Mouse (Mus musculus) retina, postnatal 7 days (tissue): ENCODE measurements around the gene Gm10401.

Experiments used
- DNase-seq: peaks from one replicate; pipeline ENCODE4 v3.0.0-alpha.2; 2012; ENCODE audit warnings: low read depth, low spot score

Gm10401 gene

DNA sequence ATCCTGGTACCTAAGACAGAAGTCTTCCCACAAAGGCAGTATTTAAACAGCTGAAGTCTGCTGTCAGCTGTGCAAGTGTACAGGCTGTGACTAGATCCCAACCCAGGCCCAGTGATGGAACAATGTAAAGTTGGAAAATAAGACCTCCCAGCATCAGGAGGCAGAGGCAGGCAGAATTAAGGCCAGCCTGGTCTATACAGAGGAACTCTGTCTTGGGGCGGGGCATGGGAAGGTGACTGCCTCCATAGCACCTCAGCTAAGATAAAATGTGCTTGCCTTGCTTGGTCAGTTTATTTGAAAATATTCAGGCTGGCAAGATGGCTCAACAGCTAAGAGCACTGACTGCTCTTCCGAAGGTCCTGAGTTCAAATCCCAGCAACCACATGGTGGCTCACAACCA is 27.6 kb downstream of the Gm10401 start:
- DNase-seq = no peak

DNA sequence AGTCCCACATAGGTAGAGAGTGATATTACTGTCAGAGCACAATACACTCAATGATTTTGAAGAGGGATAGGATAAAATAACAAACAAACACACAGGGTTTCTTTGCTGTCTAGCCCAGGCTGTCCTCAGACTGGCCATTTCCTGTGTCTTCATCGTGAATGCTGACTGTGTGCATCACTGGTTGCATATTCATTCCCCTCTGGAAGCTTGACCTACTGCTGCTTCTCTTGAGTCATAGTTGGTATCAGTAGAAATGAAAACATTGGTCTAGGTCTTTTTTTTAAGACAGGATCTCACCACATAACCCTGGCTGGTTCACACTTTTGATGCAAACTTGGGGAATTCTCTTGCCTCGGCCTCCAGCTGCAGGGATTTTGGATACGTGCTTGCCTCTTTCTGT is 28.5 kb downstream of the Gm10401 start:
- no peak for DNase-seq

DNA sequence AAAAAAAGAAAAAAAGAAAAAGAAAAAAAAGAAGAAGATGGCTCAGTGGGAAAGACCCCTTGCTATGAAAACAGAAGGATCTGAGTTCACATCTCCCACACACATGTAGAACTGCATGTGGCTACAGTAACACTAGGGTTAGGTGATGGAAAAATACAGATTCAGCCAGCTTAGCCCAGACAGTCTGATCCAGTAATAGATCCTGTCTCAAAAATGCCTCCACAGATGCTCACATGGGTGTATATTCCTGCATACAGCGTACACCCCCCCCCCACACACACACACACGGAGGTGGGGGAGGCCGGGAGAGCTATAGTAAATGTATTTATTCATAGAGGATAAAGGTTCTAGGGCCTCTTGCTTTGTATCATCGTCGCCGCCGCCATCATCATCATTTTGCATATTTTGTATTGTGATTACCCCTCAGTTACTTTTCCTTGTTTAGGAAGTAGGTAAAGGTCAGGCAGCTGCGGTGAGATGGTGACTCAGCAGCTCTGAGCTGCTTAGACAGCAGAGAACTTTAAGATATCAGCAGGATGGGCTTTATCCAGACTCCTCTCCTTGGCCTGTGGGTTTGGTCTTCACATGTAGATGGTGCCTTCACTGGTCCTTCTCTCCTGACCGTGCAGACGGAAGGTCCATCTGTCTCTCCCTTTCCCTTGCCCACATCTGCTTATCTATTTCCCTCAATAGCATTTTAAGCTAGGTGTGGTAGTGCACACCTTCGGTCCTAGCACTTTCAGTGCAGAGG is 29.2 kb downstream of the Gm10401 start:
- no peak for DNase-seq

DNA sequence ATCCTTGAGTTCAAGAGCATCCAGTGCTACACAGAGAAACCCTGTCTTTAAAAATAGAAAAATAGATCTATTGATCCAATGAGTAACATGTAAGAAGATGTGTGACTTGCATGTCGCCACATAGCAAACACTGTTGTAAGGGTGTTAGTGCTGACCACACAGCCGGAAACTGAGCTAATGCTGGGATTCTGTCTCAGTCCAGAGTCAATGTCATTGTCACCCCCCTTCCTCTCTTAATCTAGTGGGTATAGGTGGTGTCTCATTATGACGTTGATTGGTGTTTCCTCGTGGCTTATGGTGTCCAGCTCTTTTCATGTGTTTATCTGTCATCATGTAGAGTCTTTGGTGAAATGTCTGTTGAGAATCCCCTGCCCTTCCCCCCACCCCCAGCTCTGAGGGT is 31.9 kb downstream of the Gm10401 start:
- DNase-seq = no peak

DNA sequence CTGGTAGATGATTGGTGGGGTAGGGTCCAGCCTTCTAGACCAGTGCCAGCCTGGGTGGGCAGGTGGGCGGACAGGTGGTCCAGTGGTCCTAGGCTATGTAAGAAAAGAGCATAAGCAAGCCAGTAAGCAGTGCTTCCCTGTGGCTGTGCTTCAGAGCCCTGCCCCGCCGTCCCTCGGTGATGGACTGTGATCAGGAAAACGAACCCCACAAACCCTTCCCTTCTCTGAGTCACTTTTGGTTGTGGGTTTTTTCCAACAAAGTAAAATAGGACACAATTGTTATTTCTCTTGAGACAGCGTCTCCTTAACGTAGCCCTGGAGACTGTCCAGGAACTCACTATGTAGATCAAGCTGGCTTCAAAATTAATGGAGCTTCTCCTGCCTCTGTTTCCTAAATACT is 34.7 kb downstream of the Gm10401 start:
- no peak for DNase-seq

DNA sequence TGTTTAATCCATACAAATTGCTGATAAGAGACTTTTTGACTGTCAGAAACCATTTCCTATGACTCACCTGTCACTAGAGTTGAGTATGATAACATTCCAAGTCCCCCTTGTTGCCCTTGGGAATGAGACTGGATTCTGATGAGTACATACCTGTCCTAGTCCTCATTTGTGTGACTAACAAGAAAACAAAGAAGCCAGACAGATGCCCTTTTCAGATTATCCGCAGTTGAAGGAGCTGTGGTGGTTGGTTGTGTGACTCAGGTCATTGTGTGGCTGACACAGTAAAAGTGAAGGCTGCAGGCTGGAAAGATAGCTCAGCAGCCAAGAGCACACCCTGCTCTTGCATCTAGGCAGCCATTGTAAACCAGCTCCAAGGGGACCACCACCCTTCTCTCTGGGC is 35.5 kb downstream of the Gm10401 start:
- DNase-seq = no peak

DNA sequence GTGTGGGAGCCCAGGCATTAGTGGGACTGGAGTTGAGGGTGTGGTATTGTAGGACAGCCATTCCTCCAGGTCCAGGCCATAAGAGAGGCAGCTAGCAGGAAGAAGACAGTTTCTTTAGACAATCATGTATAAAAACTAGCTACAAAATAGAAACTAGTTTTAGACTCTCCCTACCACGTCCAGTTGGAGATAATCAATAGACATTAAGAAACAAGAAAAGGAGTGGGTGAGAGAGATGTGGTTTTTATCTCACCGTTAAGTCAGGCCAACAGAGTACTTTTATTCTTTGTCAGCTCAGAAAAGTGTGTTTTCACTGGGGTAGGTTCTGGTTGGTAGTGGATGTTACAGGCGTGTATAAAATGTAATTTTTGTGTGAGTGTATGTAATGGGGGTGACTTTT is 37.1 kb downstream of the Gm10401 start:
- DNase-seq = no peak

DNA sequence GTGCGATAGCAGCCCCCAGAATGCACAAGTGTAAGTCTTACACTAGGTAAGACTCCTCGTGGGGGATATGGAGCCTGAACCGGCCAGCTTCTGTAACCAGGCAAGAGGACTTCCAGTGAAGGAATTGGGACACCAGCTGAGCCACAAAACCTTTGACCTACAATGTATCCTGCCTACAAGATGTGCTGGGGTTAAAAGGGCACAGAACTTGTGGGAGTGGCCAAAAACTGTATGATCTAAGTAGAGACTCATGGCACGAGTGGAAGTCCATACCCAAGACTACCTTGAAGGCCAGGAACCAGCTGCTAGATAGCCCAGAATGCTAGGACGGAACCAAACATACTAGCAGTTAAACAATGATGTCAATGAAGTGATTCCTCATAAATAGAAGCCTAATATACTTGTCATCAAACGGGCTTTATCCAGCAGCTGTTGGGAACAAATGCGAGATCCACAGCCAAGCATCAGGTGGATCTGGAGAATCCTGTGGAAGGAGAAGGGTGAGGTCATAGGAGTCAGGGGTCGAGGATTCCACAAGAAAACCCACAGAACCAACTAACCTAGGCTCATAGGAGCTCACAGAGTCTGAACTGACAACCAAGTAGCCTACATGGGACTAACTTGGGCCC is 37.9 kb downstream of the Gm10401 start:
- DNase-seq = no peak

DNA sequence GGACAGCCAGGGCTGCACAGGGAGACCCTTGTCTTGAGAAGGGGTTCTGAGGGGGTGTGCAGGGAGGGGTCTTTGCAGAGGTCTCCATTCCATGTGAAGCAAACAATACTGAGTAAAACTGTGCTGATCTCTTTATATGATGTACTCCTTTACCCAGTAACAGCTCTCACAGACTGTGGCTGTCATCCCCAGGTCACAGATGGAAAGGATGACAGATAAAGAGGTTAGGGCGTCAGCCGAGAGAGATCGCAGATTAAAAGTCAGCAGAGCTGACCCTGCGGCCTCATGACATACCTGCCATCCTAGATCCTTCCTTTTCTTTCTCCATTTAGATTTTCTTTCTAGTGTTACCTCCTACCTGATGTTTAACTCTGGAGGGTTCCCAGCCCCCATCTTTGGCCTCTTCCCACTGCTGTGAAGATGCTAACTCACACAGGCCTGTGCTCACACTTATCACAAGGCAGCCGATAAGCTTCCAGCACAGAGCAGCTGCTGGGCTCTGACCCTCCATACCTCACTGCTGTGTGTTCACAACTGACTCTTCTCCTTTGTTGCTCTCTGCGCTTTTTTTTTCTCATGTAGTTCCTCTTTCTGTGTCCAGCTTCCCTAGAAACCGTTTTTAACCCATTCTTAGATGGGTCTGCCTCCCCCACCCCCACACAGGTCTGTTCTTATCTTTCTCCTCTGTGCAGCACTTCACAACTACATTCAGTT is 39.4 kb downstream of the Gm10401 start:
- no peak for DNase-seq

DNA sequence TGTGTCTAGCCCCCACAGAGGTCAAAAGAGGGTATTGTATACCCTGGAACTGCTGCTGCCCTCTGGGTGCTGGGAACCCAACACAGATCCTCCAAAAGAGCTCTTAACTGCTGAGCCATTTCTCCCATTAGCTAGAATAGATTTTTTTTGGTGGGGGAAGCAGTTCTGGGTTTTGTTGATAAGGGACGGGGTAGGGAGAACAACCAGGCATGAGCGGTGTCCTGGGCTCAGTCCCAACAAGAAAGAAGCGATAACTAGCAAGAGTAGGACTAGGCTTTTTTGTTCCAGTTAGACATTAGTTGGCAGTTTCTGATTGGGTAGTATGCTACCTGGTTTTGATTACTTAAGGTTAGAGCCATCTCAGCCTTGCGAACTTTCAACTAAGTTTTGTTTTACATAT is 40.9 kb downstream of the Gm10401 start:
- no peak for DNase-seq

DNA sequence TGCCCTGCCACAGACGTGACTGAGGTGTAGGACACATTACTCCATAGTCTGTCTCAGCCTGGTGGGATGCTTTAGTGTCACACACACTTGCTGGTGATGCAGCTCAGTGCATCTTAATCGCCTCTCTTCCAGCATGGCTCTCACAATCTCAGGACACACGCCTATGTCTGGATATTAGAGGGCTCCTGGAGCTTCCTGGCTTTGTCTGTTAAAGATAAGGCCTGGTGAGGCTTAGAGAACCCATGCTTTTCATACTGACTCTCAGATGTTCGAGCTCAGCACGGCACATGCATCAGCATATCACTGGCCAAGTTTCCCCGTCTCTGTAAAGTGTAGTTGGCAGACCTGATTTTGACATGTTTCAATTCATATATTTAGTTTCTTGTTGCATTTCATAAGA is 42.7 kb downstream of the Gm10401 start:
- no peak for DNase-seq

DNA sequence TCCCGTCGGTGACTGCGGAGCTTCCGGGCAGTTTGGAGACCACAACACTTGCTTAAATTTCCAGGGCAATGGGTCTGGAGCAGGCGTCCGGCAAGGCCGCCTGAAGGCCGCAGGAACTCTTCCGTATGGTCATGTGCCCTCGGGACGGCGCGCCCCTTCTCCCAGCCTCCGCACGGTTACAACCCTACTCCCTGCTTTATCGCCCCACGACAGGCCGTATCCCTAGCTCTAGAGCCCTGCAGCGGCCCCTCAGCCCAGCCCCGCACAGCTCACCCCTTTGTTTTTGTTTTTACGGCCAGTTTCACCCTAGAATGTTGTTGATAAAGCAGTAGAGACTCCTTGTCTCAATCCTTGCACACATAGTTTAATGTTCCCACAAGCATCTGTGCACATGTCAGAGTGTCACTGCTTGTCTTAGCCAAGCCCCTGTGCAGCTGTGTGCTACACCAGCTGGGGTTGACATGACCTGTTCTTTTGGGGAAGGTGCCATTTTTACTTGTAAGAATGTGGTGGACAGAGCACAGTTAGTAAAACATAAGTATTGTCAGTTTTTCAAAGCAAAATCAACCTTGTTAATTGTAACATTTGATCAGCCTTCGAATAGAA is 44.2 kb downstream of the Gm10401 start:
- no peak for DNase-seq

DNA sequence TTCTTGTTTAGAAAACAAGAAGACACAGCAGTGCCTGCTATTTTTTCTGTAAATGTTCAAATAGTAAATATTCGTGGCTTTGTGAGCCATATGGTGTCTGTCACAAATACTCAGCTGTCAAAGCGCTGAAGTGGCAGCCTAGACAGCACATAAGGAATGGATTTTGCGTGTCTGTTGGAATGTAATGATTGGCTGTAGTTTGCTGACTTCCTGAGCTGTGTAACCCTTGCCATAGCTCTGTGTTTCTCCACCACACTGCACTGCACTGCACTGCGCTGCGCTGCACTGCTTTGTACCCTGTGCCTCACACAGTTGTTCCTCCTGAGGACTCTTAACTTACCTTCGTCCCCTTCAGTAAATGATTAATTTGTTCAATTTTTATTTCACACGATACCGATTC is 45.5 kb downstream of the Gm10401 start:
- DNase-seq = peak; percentile 8

DNA sequence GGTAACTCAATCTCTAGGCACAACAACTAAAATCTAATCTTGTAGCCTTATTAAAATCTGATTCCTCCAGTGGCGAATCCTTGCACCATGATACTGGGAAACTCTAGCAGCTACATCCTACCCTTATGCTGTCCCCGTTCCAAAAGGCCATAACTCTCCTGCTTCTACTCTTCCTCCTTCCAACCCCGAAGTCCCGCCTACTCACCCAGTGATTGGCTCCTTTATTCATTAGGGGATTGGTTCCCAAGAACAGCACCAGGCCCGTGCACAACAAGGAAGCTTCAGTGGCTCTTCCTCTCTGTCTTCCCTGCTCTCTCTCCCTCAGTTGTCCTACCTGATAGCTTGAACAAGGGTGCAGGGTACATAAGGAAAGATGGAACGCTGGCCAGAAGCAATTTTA is 47.3 kb downstream of the Gm10401 start:
- DNase-seq = no peak

DNA sequence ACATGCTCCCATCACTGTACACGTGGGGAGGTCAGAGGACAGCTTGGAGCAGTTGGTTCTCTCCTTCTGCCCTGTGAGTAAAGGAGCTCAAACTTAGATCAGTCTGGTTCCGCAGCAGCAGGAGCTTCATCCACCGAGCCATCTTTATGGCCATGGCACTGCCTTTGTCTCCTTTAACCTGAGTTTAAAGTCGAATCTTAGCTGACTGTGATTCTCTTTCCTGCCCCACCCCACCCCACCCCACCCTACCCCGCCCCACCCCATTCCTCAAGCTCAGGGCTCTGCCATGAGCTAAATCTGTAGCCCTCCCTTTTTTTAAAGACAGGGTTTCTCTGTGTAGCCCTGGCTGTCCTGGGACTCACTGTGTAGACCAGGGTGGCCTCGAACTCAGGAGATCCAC is 48.4 kb downstream of the Gm10401 start:
- DNase-seq = no peak
